Mouse (Mus musculus) embryonic fibroblast, embryonic 13.5 days (primary cell): ENCODE measurements around the gene Mief1.

Source experiments
- CTCF ChIP-seq: IDR thresholded peaks from 2 replicates; pipeline ENCODE4 v1.5.1; 2011; ENCODE audit warnings: mild to moderate bottlenecking, control low read depth, low read length, moderate library complexity, borderline replicate concordance; ENCODE audit not compliant: insufficient read depth
- POLR2A ChIP-seq: IDR thresholded peaks from 2 replicates; pipeline ENCODE4 v1.6.1; 2011; ENCODE audit warnings: low read depth, mild to moderate bottlenecking, control low read depth, low read length, moderate library complexity

DNA sequence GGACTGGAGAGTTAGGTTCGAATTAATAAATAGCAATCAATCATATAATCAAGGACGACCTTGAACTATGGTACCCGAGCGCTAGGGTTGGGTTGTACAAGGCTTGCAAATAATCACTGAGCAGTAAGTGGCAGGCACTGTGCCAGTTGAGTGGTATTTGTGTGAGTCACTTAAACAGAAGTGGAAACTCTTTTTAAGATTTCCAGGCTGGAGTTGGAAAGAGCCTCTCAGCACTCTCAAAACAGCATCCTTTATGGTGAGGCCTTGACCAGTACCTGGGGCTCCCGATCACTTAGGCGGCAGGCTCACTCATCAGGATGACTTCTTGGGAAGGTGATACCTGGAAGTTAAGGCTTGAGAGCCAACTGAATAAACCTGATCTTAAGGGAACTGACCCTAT lies 20.4 kb downstream of the Mief1 start:
- peak; percentile 56 for TF ChIP-seq POLR2A
- no peak for TF ChIP-seq CTCF
